Mouse (Mus musculus): ENCODE results near the gene Ndufaf3. TPM values are rescaled to one million over a fixed set of nuclear protein-coding genes. Genes with fewer than 3 reads are reported as not detected.
A peak's percentile ranks its signal among the peaks of the same experiment; 100 is the strongest.

The Ndufaf3 gene
- total and polyA plus RNA-seq, 2 experiments from 2014 or later: 70.5 to 88.9 TPM

- Histone ChIP-seq H3K9ac (replicated peaks; ENCODE audit: low read length) (no peak overlapping the region), H3K27me3 (ENCODE audit: insufficient read depth, low read length) (no peaks in the 10 kb centered on the region), H3K4me1 (ENCODE audit: insufficient read depth, low read length) (peaks cover 9% of the 10 kb centered on the region; the same call in 1 of the 2 replicates), H3K4me3 (ENCODE audit: low read length) (no peak overlapping the region), H3K27ac (no peak overlapping the region), H3K36me3 (ENCODE audit: insufficient read depth, low read length) (no peaks in the 10 kb centered on the region), H3K4me2 (ENCODE audit: low read depth, low read length) (no peak overlapping the region), H3K9me3 (ENCODE audit: low read length) (no peaks in the 10 kb centered on the region)
- no peak for ATAC-seq
- 78% methylated on average over 2 of the region's 2 CpGs for WGBS
- DNase-seq (ENCODE audit: low spot score): no peak
- TF ChIP-seq CTCF (IDR thresholded peaks at IDR 0.05; ENCODE audit: low read depth): no peak
Observed at GRCm38 (mm10) chr9:108521604-108522003, 45.6 kb downstream of the Ndufaf3 start.

- Histone ChIP-seq H3K4me3 (ENCODE audit: low read length) (peak overlapping the region; percentile 92), H3K4me1 (ENCODE audit: insufficient read depth, low read length) (peaks cover 13% of the 10 kb centered on the region; the same call in 1 of the 2 replicates), H3K27ac (peak overlapping the region; percentile 99), H3K27me3 (ENCODE audit: insufficient read depth, low read length) (no peaks in the 10 kb centered on the region), H3K9me3 (ENCODE audit: low read length) (no peaks in the 10 kb centered on the region), H3K9ac (replicated peaks; ENCODE audit: low read length) (peak overlapping the region; percentile 93), H3K36me3 (ENCODE audit: insufficient read depth, low read length) (peaks cover 30% of the 10 kb centered on the region), H3K4me2 (ENCODE audit: low read depth, low read length) (peak overlapping the region; percentile 83)
- no peak for TF ChIP-seq CTCF (IDR thresholded peaks at IDR 0.05; ENCODE audit: low read depth)
- 0% methylated on average over 13 of the region's 13 CpGs for WGBS
- DNase-seq (ENCODE audit: low spot score): peak; percentile 73
- ATAC-seq: peak; percentile 11
Observed at GRCm38 (mm10) chr9:108517931-108518332, 49.3 kb downstream of the Ndufaf3 start.

GRCm38 (mm10) chr9:108517253-108517930 lies 49.8 kb downstream of the Ndufaf3 start:
- no peaks in the 10 kb centered on the region for H3K9me3 ChIP-seq (ENCODE audit: low read length)
- peaks cover 35% of the 10 kb centered on the region for H3K36me3 ChIP-seq (ENCODE audit: insufficient read depth, low read length)
- peak overlapping the region; percentile 93 for H3K9ac ChIP-seq (replicated peaks; ENCODE audit: low read length)
- peaks cover 13% of the 10 kb centered on the region; the same call in 1 of the 2 replicates for H3K4me1 ChIP-seq (ENCODE audit: insufficient read depth, low read length)
- no peaks in the 10 kb centered on the region for H3K27me3 ChIP-seq (ENCODE audit: insufficient read depth, low read length)
- peak overlapping the region; percentile 99 for H3K27ac ChIP-seq
- peak overlapping the region; percentile 92 for H3K4me3 ChIP-seq (ENCODE audit: low read length)
- DNase-seq (ENCODE audit: low spot score) (peak; percentile 95), ATAC-seq (peak; percentile 83)
- under 1% methylated on average over 72 of the region's 95 CpGs for WGBS
- TF ChIP-seq CTCF (IDR thresholded peaks at IDR 0.05; ENCODE audit: low read depth): no peak
- peak overlapping the region; percentile 83 for H3K4me2 ChIP-seq (ENCODE audit: low read depth, low read length)

GRCm38 (mm10) chr9:108516380-108517251 lies 50.6 kb downstream of the Ndufaf3 start, which contains the start of gene Qrich1:
Qrich1 (plus strand) TSS chr9:108516806.
- under 1% methylated on average over 54 of the region's 55 CpGs for WGBS
- ATAC-seq: peak; percentile 98
- H3K9me3 ChIP-seq (ENCODE audit: low read length): no peaks in the 10 kb centered on the region

More at GRCm38 (mm10) chr9:108516380-108517251, 50.6 kb downstream of the Ndufaf3 start, which contains the start of gene Qrich1:
- Histone ChIP-seq H3K4me2 (ENCODE audit: low read depth, low read length) (peak within 1 kb of the TSS; percentile 83), H3K4me3 (ENCODE audit: low read length) (peak within 1 kb of the TSS; percentile 92), H3K9ac (replicated peaks; ENCODE audit: low read length) (peak within 1 kb of the TSS; percentile 93), H3K36me3 (ENCODE audit: insufficient read depth, low read length) (peaks cover 42% of the 10 kb centered on the region), H3K27ac (peak within 1 kb of the TSS; percentile 99), H3K27me3 (ENCODE audit: insufficient read depth, low read length) (no peaks in the 10 kb centered on the region), H3K4me1 (ENCODE audit: insufficient read depth, low read length) (peaks cover 13% of the 10 kb centered on the region; the same call in 1 of the 2 replicates)
- TF ChIP-seq CTCF (IDR thresholded peaks at IDR 0.05; ENCODE audit: low read depth): peak; percentile 40
- peak; percentile 99 for DNase-seq (ENCODE audit: low spot score)

MicroRNAs within 50 kb of the gene (microRNA counts, 519-probe panel; counts per million panel counts)
- microRNA mmu-miR-191 (3,941 counts per million, percentile 69 among the panel's probes with 10 or more counts), microRNA mmu-miR-425 (2,866 counts per million, percentile 44 among the panel's probes with 10 or more counts)

Small RNA genes lying within 50 kb of the gene (microRNA-seq; reads per million reads assigned to microRNA genes)
- gene Gm24083 (0 reads per million in 2 experiments), gene Mir191 (0 reads per million in 2 experiments), gene Mir425 (1,072 to 1,087 reads per million in 2 experiments)

Other genes with a start within 250 kb of the Ndufaf3 start
- 224 and 226 TPM in 2 replicates for gene Gpx1, start 228.5 kb downstream of the Ndufaf3 start, total RNA-seq (2014; rRNA removed)
- 426 and 460 TPM in 2 replicates for gene Gpx1, start 228.5 kb downstream of the Ndufaf3 start, polyA plus RNA-seq (2015; fragmentation: Nextera tagmentation; extraction: Ambion mirVana)
- 92.0 and 97.8 TPM in 2 replicates for gene Usp4, start 219.6 kb downstream of the Ndufaf3 start, total RNA-seq (2014; rRNA removed)
- 93.4 and 94.4 TPM in 2 replicates for gene Usp4, start 219.6 kb downstream of the Ndufaf3 start, polyA plus RNA-seq (2015; fragmentation: Nextera tagmentation; extraction: Ambion mirVana)
- 0.43 and 2.8 TPM in 2 replicates for gene 1700102P08Rik, start 174.6 kb downstream of the Ndufaf3 start, total RNA-seq (2014; rRNA removed)
- gene 1700102P08Rik, start 174.6 kb downstream of the Ndufaf3 start, polyA plus RNA-seq (2015; fragmentation: Nextera tagmentation; extraction: Ambion mirVana): 0.61 and 0.81 TPM in 2 replicates
- 0.97 and 1.2 TPM in 2 replicates for gene Ccdc36, start 138.9 kb downstream of the Ndufaf3 start, total RNA-seq (2014; rRNA removed)
- gene Ccdc36, start 138.9 kb downstream of the Ndufaf3 start, polyA plus RNA-seq (2015; fragmentation: Nextera tagmentation; extraction: Ambion mirVana): 1.7 TPM in 2 replicates
- gene BC048562, start 131.0 kb downstream of the Ndufaf3 start, total RNA-seq (2014; rRNA removed): not detected in 2 replicates
- not detected in 2 replicates for gene BC048562, start 131.0 kb downstream of the Ndufaf3 start, polyA plus RNA-seq (2015; fragmentation: Nextera tagmentation; extraction: Ambion mirVana)
- 32.9 and 37.2 TPM in 2 replicates for gene Ccdc71, start 106.9 kb downstream of the Ndufaf3 start, total RNA-seq (2014; rRNA removed)
- gene Ccdc71, start 106.9 kb downstream of the Ndufaf3 start, polyA plus RNA-seq (2015; fragmentation: Nextera tagmentation; extraction: Ambion mirVana): 46.9 and 55.9 TPM in 2 replicates
- 62.6 and 72.8 TPM in 2 replicates for gene Klhdc8b, start 105.9 kb downstream of the Ndufaf3 start, total RNA-seq (2014; rRNA removed)
- gene Klhdc8b, start 105.9 kb downstream of the Ndufaf3 start, polyA plus RNA-seq (2015; fragmentation: Nextera tagmentation; extraction: Ambion mirVana): 44.9 and 46.5 TPM in 2 replicates
- gene Lamb2, start 87.7 kb downstream of the Ndufaf3 start, total RNA-seq (2014; rRNA removed): 77.5 and 99.8 TPM in 2 replicates
- 16.0 and 18.6 TPM in 2 replicates for gene Lamb2, start 87.7 kb downstream of the Ndufaf3 start, polyA plus RNA-seq (2015; fragmentation: Nextera tagmentation; extraction: Ambion mirVana)
- 87.6 and 104 TPM in 2 replicates for gene Usp19, start 76.8 kb downstream of the Ndufaf3 start, total RNA-seq (2014; rRNA removed)
- 51.6 and 52.0 TPM in 2 replicates for gene Usp19, start 76.8 kb downstream of the Ndufaf3 start, polyA plus RNA-seq (2015; fragmentation: Nextera tagmentation; extraction: Ambion mirVana)
- gene Qars, start 59.7 kb downstream of the Ndufaf3 start, total RNA-seq (2014; rRNA removed): 153 and 175 TPM in 2 replicates
- 55.2 and 58.3 TPM in 2 replicates for gene Qars, start 59.7 kb downstream of the Ndufaf3 start, polyA plus RNA-seq (2015; fragmentation: Nextera tagmentation; extraction: Ambion mirVana)
- 226 and 252 TPM in 2 replicates for gene Qrich1, start 50.6 kb downstream of the Ndufaf3 start, total RNA-seq (2014; rRNA removed)
- 98.1 and 98.7 TPM in 2 replicates for gene Qrich1, start 50.6 kb downstream of the Ndufaf3 start, polyA plus RNA-seq (2015; fragmentation: Nextera tagmentation; extraction: Ambion mirVana)
- 93.8 and 98.3 TPM in 2 replicates for gene Impdh2, start 7.1 kb downstream of the Ndufaf3 start, total RNA-seq (2014; rRNA removed)
- gene Impdh2, start 7.1 kb downstream of the Ndufaf3 start, polyA plus RNA-seq (2015; fragmentation: Nextera tagmentation; extraction: Ambion mirVana): 103 and 106 TPM in 2 replicates
- gene Dalrd3, start 2.5 kb upstream of the Ndufaf3 start, total RNA-seq (2014; rRNA removed): 97.3 and 109 TPM in 2 replicates
- 251 and 255 TPM in 2 replicates for gene Dalrd3, start 2.5 kb upstream of the Ndufaf3 start, polyA plus RNA-seq (2015; fragmentation: Nextera tagmentation; extraction: Ambion mirVana)
- 581 and 603 TPM in 2 replicates for gene Wdr6, start 11.3 kb upstream of the Ndufaf3 start, total RNA-seq (2014; rRNA removed)
- gene Wdr6, start 11.3 kb upstream of the Ndufaf3 start, polyA plus RNA-seq (2015; fragmentation: Nextera tagmentation; extraction: Ambion mirVana): 265 and 282 TPM in 2 replicates
- gene P4htm, start 30.2 kb upstream of the Ndufaf3 start, total RNA-seq (2014; rRNA removed): 50.8 and 62.6 TPM in 2 replicates
- 38.7 and 38.8 TPM in 2 replicates for gene P4htm, start 30.2 kb upstream of the Ndufaf3 start, polyA plus RNA-seq (2015; fragmentation: Nextera tagmentation; extraction: Ambion mirVana)
- gene Arih2, start 82.0 kb upstream of the Ndufaf3 start, total RNA-seq (2014; rRNA removed): 52.1 and 54.8 TPM in 2 replicates
- 38.5 and 39.7 TPM in 2 replicates for gene Arih2, start 82.0 kb upstream of the Ndufaf3 start, polyA plus RNA-seq (2015; fragmentation: Nextera tagmentation; extraction: Ambion mirVana)
- gene Slc25a20, start 94.7 kb upstream of the Ndufaf3 start, total RNA-seq (2014; rRNA removed): 31.0 and 41.1 TPM in 2 replicates
- gene Slc25a20, start 94.7 kb upstream of the Ndufaf3 start, polyA plus RNA-seq (2015; fragmentation: Nextera tagmentation; extraction: Ambion mirVana): 49.7 and 50.2 TPM in 2 replicates
- 87.3 and 92.2 TPM in 2 replicates for gene Prkar2a, start 121.9 kb upstream of the Ndufaf3 start, total RNA-seq (2014; rRNA removed)
- 39.7 and 43.9 TPM in 2 replicates for gene Prkar2a, start 121.9 kb upstream of the Ndufaf3 start, polyA plus RNA-seq (2015; fragmentation: Nextera tagmentation; extraction: Ambion mirVana)
- gene Ip6k2, start 216.4 kb upstream of the Ndufaf3 start, total RNA-seq (2014; rRNA removed): 122 and 126 TPM in 2 replicates
- gene Ip6k2, start 216.4 kb upstream of the Ndufaf3 start, polyA plus RNA-seq (2015; fragmentation: Nextera tagmentation; extraction: Ambion mirVana): 187 and 189 TPM in 2 replicates
- 33.6 and 72.6 TPM in 2 replicates for gene Nckipsd, start 240.9 kb upstream of the Ndufaf3 start, total RNA-seq (2014; rRNA removed)
- 22.8 and 23.5 TPM in 2 replicates for gene Nckipsd, start 240.9 kb upstream of the Ndufaf3 start, polyA plus RNA-seq (2015; fragmentation: Nextera tagmentation; extraction: Ambion mirVana)